Mouse (Mus musculus) CH12.LX (cell line): ENCODE measurements around the gene Plod1.

Source experiments
- CTCF ChIP-seq, 2 experiments: IDR thresholded peaks in 1 of 2; conservative IDR thresholded peaks in 1 of 2; 2 replicates each; pipeline ENCODE4 v1.5.1; 2011 to 2012; ENCODE audit warnings: low read depth in 2 of 2, low read length in 2 of 2, improper control_type of control experiment in 1 of 2, inconsistent platforms in 1 of 2, mild to moderate bottlenecking in 1 of 2, moderate library complexity in 1 of 2
- EP300 ChIP-seq: IDR thresholded peaks from 2 replicates; pipeline ENCODE4 v1.6.1; 2011; ENCODE audit warnings: low read length, improper control_type of control experiment
- HCFC1 ChIP-seq: IDR thresholded peaks from 2 replicates; pipeline ENCODE4 v1.6.1; 2012; ENCODE audit warnings: low read depth, mild to moderate bottlenecking, inconsistent platforms, low read length, improper control_type of control experiment
- KAT2A ChIP-seq: IDR thresholded peaks from 2 replicates; pipeline ENCODE4 v1.6.1; 2012; ENCODE audit warnings: low read length, improper control_type of control experiment, inconsistent platforms; ENCODE audit not compliant: insufficient replicate concordance
- MAX ChIP-seq: IDR thresholded peaks from 2 replicates; pipeline ENCODE4 v1.6.1; 2011; ENCODE audit warnings: low read length, improper control_type of control experiment
- MAZ ChIP-seq: IDR thresholded peaks from 2 replicates; pipeline ENCODE4 v1.6.1; 2012; ENCODE audit warnings: low read depth, mild to moderate bottlenecking, inconsistent platforms, low read length, improper control_type of control experiment, moderate library complexity
- POLR2A ChIP-seq: IDR thresholded peaks from 2 replicates; pipeline ENCODE4 v1.6.1; 2011; ENCODE audit warnings: low read depth, mild to moderate bottlenecking, improper control_type of control experiment, low read length
- SMC3 ChIP-seq: IDR thresholded peaks from 2 replicates; pipeline ENCODE4 v1.6.1; 2011; ENCODE audit warnings: low read depth, low read length, improper control_type of control experiment
- TBP ChIP-seq: conservative IDR thresholded peaks from 2 replicates; pipeline ENCODE4 v1.6.1; 2011; ENCODE audit warnings: low read depth, low read length, improper control_type of control experiment
- UBTF ChIP-seq: IDR thresholded peaks from 2 replicates; pipeline ENCODE4 v1.6.1; 2012; ENCODE audit warnings: low read depth, mild to moderate bottlenecking, inconsistent platforms, low read length, improper control_type of control experiment, moderate library complexity
- USF1 ChIP-seq: IDR thresholded peaks from 2 replicates; pipeline ENCODE4 v1.6.1; 2014; ENCODE audit warnings: low read depth, mild to moderate bottlenecking, inconsistent platforms, low read length, improper control_type of control experiment
- ZMIZ1 ChIP-seq: IDR thresholded peaks from 2 replicates; pipeline ENCODE4 v1.6.1; 2012; ENCODE audit warnings: low read depth, mild to moderate bottlenecking, inconsistent platforms, low read length, improper control_type of control experiment

GRCm38 (mm10) chr4:147959881-147960831 is 23.6 kb upstream of the Plod1 start:
- TF ChIP-seq MAX (no peak), CTCF (conservative IDR thresholded peaks at IDR 0.05 in 1 of 2, IDR thresholded peaks at IDR 0.05 in 1 of 2; ENCODE audit: low read depth in 2 of 2, low read length in 2 of 2) (peak; percentile 83 to 96), TBP (no peak), EP300 (no peak), POLR2A (no peak), KAT2A (no peak), UBTF (no peak), USF1 (no peak), ZMIZ1 (no peak), SMC3 (peak; percentile 87), MAZ (no peak), HCFC1 (peak; percentile 45; the same call in 1 of the 2 replicates)
